Mouse (Mus musculus) limb, embryonic 14.5 days (tissue): ENCODE data around the gene Cacna2d4. TPM values are rescaled to one million over a fixed set of nuclear protein-coding genes. Genes with fewer than 3 reads are reported as not detected.

Experiments
- ATAC-seq: fragments of 200-750 bp; cut with Nextera tagmentation; 2 replicates; pipeline ENCODE4 v1.8.0; 2017; ENCODE audit warnings: low read depth, moderate number of reproducible peaks, moderate TSS enrichment; ENCODE audit not compliant: low FRiP score
- DNase-seq: peaks from one replicate; pipeline ENCODE4 v3.0.0-alpha.2; 2015; ENCODE audit warnings: low spot score
- H3K27ac ChIP-seq: fragments of 300-500 bp; sonication (generic); replicated peaks from 2 replicates; pipeline ENCODE4 v1.5.1; 2014; ENCODE audit warnings: low read depth, mild to moderate bottlenecking, low read length, moderate library complexity, mixed read lengths
- H3K27me3 ChIP-seq: fragments of 300-500 bp; sonication (generic); 2 replicates; pipeline ENCODE4 v1.6.1; 2014; ENCODE audit warnings: low read length, mixed read lengths; ENCODE audit not compliant: control insufficient read depth, insufficient read depth
- H3K36me3 ChIP-seq: fragments of 300-500 bp; sonication (generic); 2 replicates; pipeline ENCODE4 v1.6.1; 2014; ENCODE audit warnings: mild to moderate bottlenecking, low read length, moderate library complexity, mixed read lengths; ENCODE audit not compliant: control insufficient read depth, insufficient read depth
- H3K4me1 ChIP-seq: fragments of 300-500 bp; sonication (generic); 2 replicates; pipeline ENCODE4 v1.6.1; 2014; ENCODE audit warnings: antibody characterized with exemption, low read length, mixed read lengths; ENCODE audit not compliant: control insufficient read depth, insufficient read depth
- H3K4me2 ChIP-seq: fragments of 300-500 bp; sonication (generic); replicated peaks from 2 replicates; pipeline ENCODE4 v1.6.1; 2014; ENCODE audit warnings: low read depth, mild to moderate bottlenecking, low read length, moderate library complexity; ENCODE audit not compliant: severe bottlenecking
- H3K4me3 ChIP-seq: fragments of 300-500 bp; sonication (generic); replicated peaks from 2 replicates; pipeline ENCODE4 v1.5.1; 2014; ENCODE audit warnings: low read length
- H3K9ac ChIP-seq: fragments of 300-500 bp; sonication (generic); 2 replicates; pipeline ENCODE4 v1.6.1; 2014; ENCODE audit warnings: mild to moderate bottlenecking, low read depth, low read length, moderate library complexity; ENCODE audit not compliant: severe bottlenecking
- H3K9me3 ChIP-seq: fragments of 300-500 bp; sonication (generic); 2 replicates; pipeline ENCODE4 v1.6.1; 2016; ENCODE audit warnings: low read length; ENCODE audit not compliant: control insufficient read depth
- POLR2A ChIP-seq: fragments of 200-500 bp; IDR thresholded peaks from 2 replicates; pipeline ENCODE4 v1.8.0; 2012; ENCODE audit warnings: inconsistent platforms, mild to moderate bottlenecking, moderate library complexity, borderline replicate concordance; ENCODE audit not compliant: insufficient read depth, insufficient read length; ENCODE audit errors: extremely low read depth
- WGBS: fragments of 180-500 bp; shearing (Covaris S2); extraction: QIAGEN DNeasy Blood & Tissue Kit; methylation state at CpG from one replicate; pipeline ENCODE4 v1.1.7; 2014; 5-methylcytosine and 5-hydroxymethylcytosine counted together
- polyA plus RNA-seq, 2 experiments: library from polyadenylated mRNA; depleted of rRNA in 1 of 2; stranded (reverse) in 1 of 2; unstranded in 1 of 2; fragments of >200 nt; fragmentation: Nextera tagmentation in 1 of 2; extraction: Ambion mirVana in 1 of 2; gene quantifications; 2 replicates each; pipeline versions ENCODE4 v1.2.1 to v1.2.3; 2012 to 2014

Cacna2d4 gene
- polyA plus RNA-seq (2012; rRNA removed) (0.08 TPM in 1 of 2 replicates, not detected in the other), polyA plus RNA-seq (2014; fragmentation: Nextera tagmentation; extraction: Ambion mirVana) (not detected in 2 replicates)

- DNase-seq (no peak), ATAC-seq (no peak)
- H3K4me1 ChIP-seq: peaks cover 6% of the 10 kb centered on the region; the same call in 1 of the 2 replicates
- no peaks in the 10 kb centered on the region for H3K9me3 ChIP-seq
- no peak within 1 kb of the TSS for H3K27ac ChIP-seq
- no peaks in the 10 kb centered on the region for H3K36me3 ChIP-seq
- no peak within 1 kb of the TSS for H3K4me3 ChIP-seq
- H3K27me3 ChIP-seq: no peaks in the 10 kb centered on the region
- no peak within 1 kb of the TSS for H3K4me2 ChIP-seq
- H3K9ac ChIP-seq: no peak within 1 kb of the TSS
- no peak for TF ChIP-seq POLR2A
- 58% methylated on average over 1 of the region's 1 CpGs for WGBS
Observed at GRCm38 (mm10) chr6:119236241-119236640, at the start of gene Cacna2d4. Gene Cacna2d4 (plus strand): TSS chr6:119236526.

GRCm38 (mm10) chr6:119186658-119187057 lies 49.7 kb upstream of the Cacna2d4 start:
- TF ChIP-seq POLR2A: no peak
- ATAC-seq (no peak), DNase-seq (no peak)
- Histone ChIP-seq H3K4me1 (no peaks in the 10 kb centered on the region), H3K27ac (no peak overlapping the region), H3K36me3 (peaks cover 34% of the 10 kb centered on the region), H3K4me2 (no peak overlapping the region), H3K9ac (no peak overlapping the region), H3K27me3 (no peaks in the 10 kb centered on the region), H3K9me3 (no peaks in the 10 kb centered on the region), H3K4me3 (no peak overlapping the region)
- 53% methylated on average over 8 of the region's 8 CpGs for WGBS

- no peak overlapping the region for H3K4me2 ChIP-seq
- no peak for DNase-seq
- H3K4me1 ChIP-seq: no peaks in the 10 kb centered on the region
- TF ChIP-seq POLR2A: no peak
- H3K9me3 ChIP-seq: no peaks in the 10 kb centered on the region
- H3K9ac ChIP-seq: no peak overlapping the region
- no peak overlapping the region for H3K4me3 ChIP-seq
- H3K27ac ChIP-seq: no peak overlapping the region
- ATAC-seq: no peak
- no peaks in the 10 kb centered on the region for H3K27me3 ChIP-seq
- peaks cover 44% of the 10 kb centered on the region for H3K36me3 ChIP-seq
- WGBS: 64% methylated on average over 6 of the region's 6 CpGs
Observed at GRCm38 (mm10) chr6:119187631-119188030, 48.7 kb upstream of the Cacna2d4 start.

GRCm38 (mm10) chr6:119191478-119191877 lies 44.8 kb upstream of the Cacna2d4 start:
- no peaks in the 10 kb centered on the region for H3K4me1 ChIP-seq
- no peaks in the 10 kb centered on the region for H3K27me3 ChIP-seq
- H3K4me3 ChIP-seq: no peak overlapping the region
- no peaks in the 10 kb centered on the region for H3K9me3 ChIP-seq
- peaks cover 49% of the 10 kb centered on the region for H3K36me3 ChIP-seq
- no peak for TF ChIP-seq POLR2A
- 88% methylated on average over 4 of the region's 4 CpGs for WGBS
- ATAC-seq (no peak), DNase-seq (no peak)
- H3K4me2 ChIP-seq: no peak overlapping the region
- no peak overlapping the region for H3K27ac ChIP-seq
- H3K9ac ChIP-seq: no peak overlapping the region

GRCm38 (mm10) chr6:119193571-119194154 lies 42.7 kb upstream of the Cacna2d4 start:
- ATAC-seq: no peak
- H3K4me2 ChIP-seq: no peak overlapping the region
- no peak for DNase-seq
- no peak for TF ChIP-seq POLR2A
- no peaks in the 10 kb centered on the region for H3K9me3 ChIP-seq
- H3K4me3 ChIP-seq: no peak overlapping the region
- no peaks in the 10 kb centered on the region for H3K27me3 ChIP-seq
- H3K9ac ChIP-seq: no peak overlapping the region
- peaks cover 45% of the 10 kb centered on the region for H3K36me3 ChIP-seq
- WGBS: 39% methylated on average over 15 of the region's 15 CpGs
- H3K4me1 ChIP-seq: peaks cover 3% of the 10 kb centered on the region; the same call in 1 of the 2 replicates
- H3K27ac ChIP-seq: no peak overlapping the region
